Mouse (Mus musculus) lung, postnatal 0 days (tissue): ENCODE measurements at regions not wholly inside any gene's neighbourhood (a gene's known extent, or its start where the extent isn't known, plus 50 kb on each side); places are given as distances from the start of the nearest gene placed in this dataset.

ENCODE experiments used
- CTCF ChIP-seq: IDR thresholded peaks from 2 replicates; pipeline ENCODE4 v1.5.1; 2016; ENCODE audit warnings: antibody characterized with exemption, mild to moderate bottlenecking
- EP300 ChIP-seq: IDR thresholded peaks from 2 replicates; pipeline ENCODE4 v1.6.1; 2016; ENCODE audit warnings: antibody characterized with exemption, mild to moderate bottlenecking, control low read depth

DNA sequence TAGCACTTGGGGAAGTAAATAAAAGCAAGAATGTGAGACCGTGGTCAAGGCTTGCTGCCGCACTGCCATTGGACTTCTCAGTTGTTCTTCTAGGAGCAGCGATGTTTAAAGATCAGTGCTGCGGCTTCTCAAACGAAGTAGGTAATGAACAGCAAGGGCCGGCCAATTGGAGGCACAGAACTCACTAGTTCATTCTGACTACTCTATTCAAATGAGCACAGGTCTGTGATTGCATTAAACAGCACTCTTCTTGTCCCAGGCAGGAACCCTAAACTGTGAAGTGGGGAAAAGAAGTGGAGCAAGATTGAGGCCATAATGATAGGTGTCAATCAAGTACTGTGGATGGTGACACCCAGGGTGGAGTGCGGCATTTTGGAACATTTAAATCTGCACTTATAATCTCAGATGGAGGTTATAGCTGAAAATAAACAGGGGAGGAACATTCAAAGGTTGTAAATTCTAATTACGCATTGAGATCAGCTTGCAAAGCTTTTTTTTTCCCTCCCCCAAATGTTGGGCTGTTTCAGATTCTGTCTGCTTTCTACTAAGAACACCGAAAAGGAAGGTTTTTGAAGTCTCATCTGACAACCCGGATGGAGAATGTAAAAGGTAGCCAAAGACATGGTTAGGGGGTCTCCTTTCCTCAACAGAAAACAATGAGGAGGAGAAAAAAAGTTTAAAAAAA is 438.5 kb upstream of the Pou3f3 start:
- TF ChIP-seq CTCF (no peak), EP300 (no peak)
